Mouse (Mus musculus): ENCODE data around the gene Prex1. TPM values are rescaled to one million over a fixed set of nuclear protein-coding genes. Genes with fewer than 3 reads are reported as not detected.
A peak's percentile ranks its signal among the peaks of the same experiment; 100 is the strongest.

Prex1 gene
- polyA plus RNA-seq, 1 experiment from 2014 or later = 12.0 TPM

- H3K27me3 ChIP-seq (replicated peaks) = no peaks in the 10 kb centered on the region
- H3K9ac ChIP-seq = no peak overlapping the region
- H3K27ac ChIP-seq (ENCODE audit: poor library complexity, severe bottlenecking) = no peak overlapping the region
- 58% methylated on average over 6 of the region's 6 CpGs for WGBS
- no peak overlapping the region for H3K4me2 ChIP-seq
- H3K9me3 ChIP-seq (replicated peaks) = no peaks in the 10 kb centered on the region
- no peak for ATAC-seq (ENCODE audit: insufficient number of reproducible peaks, low FRiP score)
- no peak overlapping the region for H3K4me3 ChIP-seq
- peaks cover 24% of the 10 kb centered on the region for H3K4me1 ChIP-seq (replicated peaks)
- no peaks in the 10 kb centered on the region for H3K36me3 ChIP-seq
Observed at GRCm38 (mm10) chr2:166552657-166553056, 161.0 kb downstream of the Prex1 start.

GRCm38 (mm10) chr2:166551831-166552498, 161.7 kb downstream of the Prex1 start:
- H3K9me3 ChIP-seq (replicated peaks) = no peaks in the 10 kb centered on the region
- WGBS = 73% methylated on average over 15 of the region's 15 CpGs
- no peak overlapping the region for H3K4me3 ChIP-seq
- H3K27me3 ChIP-seq (replicated peaks) = no peaks in the 10 kb centered on the region
- H3K4me2 ChIP-seq = no peak overlapping the region
- no peak overlapping the region for H3K27ac ChIP-seq (ENCODE audit: poor library complexity, severe bottlenecking)
- H3K36me3 ChIP-seq = no peaks in the 10 kb centered on the region
- no peak overlapping the region for H3K9ac ChIP-seq
- ATAC-seq (ENCODE audit: insufficient number of reproducible peaks, low FRiP score) = no peak
- H3K4me1 ChIP-seq (replicated peaks) = peaks cover 24% of the 10 kb centered on the region

GRCm38 (mm10) chr2:166549871-166550270, 163.8 kb downstream of the Prex1 start:
- H3K27ac ChIP-seq (ENCODE audit: poor library complexity, severe bottlenecking) = no peak overlapping the region
- 86% methylated on average over 8 of the region's 8 CpGs for WGBS
- H3K9me3 ChIP-seq (replicated peaks) = no peaks in the 10 kb centered on the region
- no peak for ATAC-seq (ENCODE audit: insufficient number of reproducible peaks, low FRiP score)
- no peaks in the 10 kb centered on the region for H3K36me3 ChIP-seq
- no peaks in the 10 kb centered on the region for H3K27me3 ChIP-seq (replicated peaks)
- no peak overlapping the region for H3K4me3 ChIP-seq
- H3K9ac ChIP-seq = no peak overlapping the region
- no peak overlapping the region for H3K4me2 ChIP-seq
- H3K4me1 ChIP-seq (replicated peaks) = peaks cover 24% of the 10 kb centered on the region

- Histone ChIP-seq H3K4me3 (no peak overlapping the region), H3K9me3 (replicated peaks) (no peaks in the 10 kb centered on the region), H3K9ac (no peak overlapping the region), H3K4me1 (replicated peaks) (peaks cover 24% of the 10 kb centered on the region), H3K27ac (ENCODE audit: poor library complexity, severe bottlenecking) (no peak overlapping the region), H3K36me3 (no peaks in the 10 kb centered on the region), H3K4me2 (no peak overlapping the region), H3K27me3 (replicated peaks) (no peaks in the 10 kb centered on the region)
- whole genome bisulfite sequencing = 72% methylated on average over 5 of the region's 5 CpGs
- ATAC-seq (ENCODE audit: insufficient number of reproducible peaks, low FRiP score) = no peak
Observed at GRCm38 (mm10) chr2:166549069-166549468, 164.6 kb downstream of the Prex1 start.

- Histone ChIP-seq H3K9me3 (replicated peaks) (no peaks in the 10 kb centered on the region; the same call in 1 of the 2 replicates), H3K4me3 (no peak overlapping the region), H3K4me1 (replicated peaks) (peaks cover under 1% of the 10 kb centered on the region; the same call in 1 of the 2 replicates), H3K36me3 (no peaks in the 10 kb centered on the region), H3K4me2 (no peak overlapping the region), H3K27ac (ENCODE audit: poor library complexity, severe bottlenecking) (no peak overlapping the region), H3K27me3 (replicated peaks) (no peaks in the 10 kb centered on the region), H3K9ac (no peak overlapping the region)
- WGBS = 69% methylated on average over 4 of the region's 4 CpGs
- no peak for ATAC-seq (ENCODE audit: insufficient number of reproducible peaks, low FRiP score)
Observed at GRCm38 (mm10) chr2:166545580-166545979, 168.1 kb downstream of the Prex1 start.

GRCm38 (mm10) chr2:166544575-166545251, 168.9 kb downstream of the Prex1 start:
- Histone ChIP-seq H3K9me3 (replicated peaks) (no peaks in the 10 kb centered on the region; the same call in 1 of the 2 replicates), H3K27me3 (replicated peaks) (no peaks in the 10 kb centered on the region), H3K4me3 (no peak overlapping the region), H3K9ac (no peak overlapping the region), H3K27ac (ENCODE audit: poor library complexity, severe bottlenecking) (no peak overlapping the region), H3K36me3 (no peaks in the 10 kb centered on the region), H3K4me2 (no peak overlapping the region), H3K4me1 (replicated peaks) (no peaks in the 10 kb centered on the region)
- WGBS = 42% methylated on average over 7 of the region's 7 CpGs
- 0 out of 2 replicates have a peak, but pooled peaks have one; percentile 2 for ATAC-seq (ENCODE audit: insufficient number of reproducible peaks, low FRiP score)

GRCm38 (mm10) chr2:166541112-166541928, 172.3 kb downstream of the Prex1 start:
- Histone ChIP-seq H3K27ac (ENCODE audit: poor library complexity, severe bottlenecking) (no peak overlapping the region), H3K9ac (no peak overlapping the region), H3K27me3 (replicated peaks) (no peaks in the 10 kb centered on the region), H3K4me1 (replicated peaks) (peaks cover 5% of the 10 kb centered on the region; the same call in 1 of the 2 replicates), H3K9me3 (replicated peaks) (no peaks in the 10 kb centered on the region; the same call in 1 of the 2 replicates), H3K4me2 (no peak overlapping the region), H3K4me3 (no peak overlapping the region), H3K36me3 (no peaks in the 10 kb centered on the region)
- 38% methylated on average over 11 of the region's 11 CpGs for WGBS
- no peak for ATAC-seq (ENCODE audit: insufficient number of reproducible peaks, low FRiP score)

GRCm38 (mm10) chr2:166540216-166540615, 173.4 kb downstream of the Prex1 start:
- no peak overlapping the region for H3K27ac ChIP-seq (ENCODE audit: poor library complexity, severe bottlenecking)
- H3K36me3 ChIP-seq = no peaks in the 10 kb centered on the region
- no peak overlapping the region for H3K9ac ChIP-seq
- 90% methylated on average over 1 of the region's 1 CpGs for WGBS
- H3K9me3 ChIP-seq (replicated peaks) = no peaks in the 10 kb centered on the region; the same call in 1 of the 2 replicates
- H3K4me1 ChIP-seq (replicated peaks) = peaks cover 5% of the 10 kb centered on the region; the same call in 1 of the 2 replicates
- ATAC-seq (ENCODE audit: insufficient number of reproducible peaks, low FRiP score) = no peak
- no peak overlapping the region for H3K4me3 ChIP-seq
- H3K27me3 ChIP-seq (replicated peaks) = no peaks in the 10 kb centered on the region
- no peak overlapping the region for H3K4me2 ChIP-seq

- H3K4me3 ChIP-seq = no peak overlapping the region
- H3K4me1 ChIP-seq (replicated peaks) = peaks cover 5% of the 10 kb centered on the region; the same call in 1 of the 2 replicates
- no peaks in the 10 kb centered on the region for H3K27me3 ChIP-seq (replicated peaks)
- no peaks in the 10 kb centered on the region for H3K36me3 ChIP-seq
- H3K9ac ChIP-seq = no peak overlapping the region
- no peak for ATAC-seq (ENCODE audit: insufficient number of reproducible peaks, low FRiP score)
- H3K27ac ChIP-seq (ENCODE audit: poor library complexity, severe bottlenecking) = no peak overlapping the region
- no peak overlapping the region for H3K4me2 ChIP-seq
- H3K9me3 ChIP-seq (replicated peaks) = 0 out of 2 replicates have a peak, but pooled peaks cover 3% of the 10 kb centered on the region
- 95% methylated on average over 3 of the region's 3 CpGs for WGBS
Observed at GRCm38 (mm10) chr2:166536896-166537295, 176.7 kb downstream of the Prex1 start.

- Histone ChIP-seq H3K27me3 (replicated peaks) (no peaks in the 10 kb centered on the region), H3K4me2 (no peak overlapping the region), H3K4me3 (no peak overlapping the region), H3K27ac (ENCODE audit: poor library complexity, severe bottlenecking) (no peak overlapping the region), H3K9me3 (replicated peaks) (peaks cover 3% of the 10 kb centered on the region), H3K4me1 (replicated peaks) (peaks cover 5% of the 10 kb centered on the region; the same call in 1 of the 2 replicates), H3K36me3 (no peaks in the 10 kb centered on the region), H3K9ac (no peak overlapping the region)
- ATAC-seq (ENCODE audit: insufficient number of reproducible peaks, low FRiP score) = no peak
- 87% methylated on average over 11 of the region's 11 CpGs for WGBS
Observed at GRCm38 (mm10) chr2:166535519-166535918, 178.1 kb downstream of the Prex1 start.

- Histone ChIP-seq H3K9ac (no peak overlapping the region), H3K27ac (ENCODE audit: poor library complexity, severe bottlenecking) (no peak overlapping the region), H3K36me3 (no peaks in the 10 kb centered on the region), H3K4me1 (replicated peaks) (peaks cover 38% of the 10 kb centered on the region), H3K4me2 (no peak overlapping the region), H3K9me3 (replicated peaks) (peaks cover 9% of the 10 kb centered on the region), H3K27me3 (replicated peaks) (no peaks in the 10 kb centered on the region), H3K4me3 (no peak overlapping the region)
- 63% methylated on average over 9 of the region's 9 CpGs for WGBS
- ATAC-seq (ENCODE audit: insufficient number of reproducible peaks, low FRiP score) = no peak
Observed at GRCm38 (mm10) chr2:166526204-166526603, 187.4 kb downstream of the Prex1 start.
